Mouse (Mus musculus) testis, adult 2 months (tissue): ENCODE results near the gene Mtus2.

Experiments
- CTCF ChIP-seq: fragments of 200-500 bp; IDR thresholded peaks from 2 replicates; pipeline ENCODE4 v1.5.1; 2012; ENCODE audit warnings: low read depth, mild to moderate bottlenecking, inconsistent platforms, low read length, moderate library complexity; ENCODE audit not compliant: control insufficient read depth, insufficient read depth, insufficient replicate concordance
- POLR2A ChIP-seq: fragments of 200-500 bp; IDR thresholded peaks from 2 replicates; pipeline ENCODE4 v1.6.1; 2012; ENCODE audit warnings: low read depth, mild to moderate bottlenecking, inconsistent platforms, low read length, moderate library complexity; ENCODE audit not compliant: control insufficient read depth

DNA sequence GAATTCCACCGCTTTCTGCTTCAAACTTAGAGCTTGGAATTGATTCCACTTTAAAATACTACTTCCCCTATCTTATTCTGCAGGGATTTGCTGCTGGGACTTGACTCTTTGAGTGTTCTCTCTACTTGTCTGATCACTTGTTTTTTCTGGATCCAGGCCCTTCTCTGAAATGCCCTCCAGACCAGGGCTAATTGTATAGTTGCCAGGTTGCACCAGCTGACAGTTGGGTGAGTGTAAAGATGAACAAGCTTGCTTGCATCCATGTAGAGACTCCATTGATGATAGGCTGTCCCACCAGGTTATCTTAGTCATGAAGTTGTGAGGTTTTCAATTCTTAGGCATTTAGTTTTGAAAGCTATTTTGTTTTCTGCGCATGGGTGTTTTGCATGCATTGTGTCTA lies 92.2 kb downstream of the Mtus2 start:
- TF ChIP-seq CTCF (no peak), POLR2A (no peak)
